Mouse (Mus musculus): ENCODE data around the gene App.

The App gene

GRCm38 (mm10) chr16:84978589-84978988 is 195.0 kb downstream of the App start:
- DNase-seq (ENCODE audit: low read depth, low spot score) = no peak

GRCm38 (mm10) chr16:84974176-84974518 is 199.4 kb downstream of the App start:
- DNase-seq (ENCODE audit: low read depth, low spot score) = no peak

GRCm38 (mm10) chr16:84973446-84974175 is 200.0 kb downstream of the App start:
- DNase-seq (ENCODE audit: low read depth, low spot score) = no peak

- DNase-seq (ENCODE audit: low read depth, low spot score) = no peak
Measured at GRCm38 (mm10) chr16:84971535-84972330, 201.8 kb downstream of the App start.

- no peak for DNase-seq (ENCODE audit: low read depth, low spot score)
Measured at GRCm38 (mm10) chr16:84969026-84969425, 204.5 kb downstream of the App start.

- no peak for DNase-seq (ENCODE audit: low read depth, low spot score)
Measured at GRCm38 (mm10) chr16:84966983-84967382, 206.6 kb downstream of the App start.

- no peak for DNase-seq (ENCODE audit: low read depth, low spot score)
Measured at GRCm38 (mm10) chr16:84966096-84966495, 207.5 kb downstream of the App start.

- DNase-seq (ENCODE audit: low read depth, low spot score) = no peak
Measured at GRCm38 (mm10) chr16:84963960-84964359, 209.6 kb downstream of the App start.

GRCm38 (mm10) chr16:84963527-84963926 is 210.0 kb downstream of the App start:
- no peak for DNase-seq (ENCODE audit: low read depth, low spot score)

GRCm38 (mm10) chr16:84957253-84957652 is 216.3 kb downstream of the App start:
- no peak for DNase-seq (ENCODE audit: low read depth, low spot score)

GRCm38 (mm10) chr16:84956690-84957089 is 216.9 kb downstream of the App start:
- DNase-seq (ENCODE audit: low read depth, low spot score) = no peak

GRCm38 (mm10) chr16:84955840-84956239 is 217.7 kb downstream of the App start:
- no peak for DNase-seq (ENCODE audit: low read depth, low spot score)

- DNase-seq (ENCODE audit: low read depth, low spot score) = peak; percentile 78
Measured at GRCm38 (mm10) chr16:84955204-84955839, 218.2 kb downstream of the App start.

GRCm38 (mm10) chr16:84931024-84931423 is 242.5 kb downstream of the App start:
- DNase-seq (ENCODE audit: low read depth, low spot score) = no peak

- DNase-seq (ENCODE audit: low read depth, low spot score) = no peak
Measured at GRCm38 (mm10) chr16:84927827-84928226, 245.7 kb downstream of the App start.

GRCm38 (mm10) chr16:84919649-84920308 is 253.8 kb downstream of the App start:
- no peak for DNase-seq (ENCODE audit: low read depth, low spot score)

GRCm38 (mm10) chr16:84919087-84919486 is 254.5 kb downstream of the App start:
- DNase-seq (ENCODE audit: low read depth, low spot score) = no peak

GRCm38 (mm10) chr16:84916772-84917171 is 256.8 kb downstream of the App start:
- peak; percentile 65 for DNase-seq (ENCODE audit: low read depth, low spot score)

GRCm38 (mm10) chr16:84911477-84912165 is 261.9 kb downstream of the App start:
- no peak for DNase-seq (ENCODE audit: low read depth, low spot score)

- DNase-seq (ENCODE audit: low read depth, low spot score) = no peak
Measured at GRCm38 (mm10) chr16:84902995-84903394, 270.6 kb downstream of the App start.

Data from telencephalon, adult 2 months (tissue).